Mouse (Mus musculus): ENCODE measurements at regions not wholly inside any gene's neighbourhood (a gene's known extent, or its start where the extent isn't known, plus 50 kb on each side); places are given as distances from the start of the nearest gene placed in this dataset.

DNA sequence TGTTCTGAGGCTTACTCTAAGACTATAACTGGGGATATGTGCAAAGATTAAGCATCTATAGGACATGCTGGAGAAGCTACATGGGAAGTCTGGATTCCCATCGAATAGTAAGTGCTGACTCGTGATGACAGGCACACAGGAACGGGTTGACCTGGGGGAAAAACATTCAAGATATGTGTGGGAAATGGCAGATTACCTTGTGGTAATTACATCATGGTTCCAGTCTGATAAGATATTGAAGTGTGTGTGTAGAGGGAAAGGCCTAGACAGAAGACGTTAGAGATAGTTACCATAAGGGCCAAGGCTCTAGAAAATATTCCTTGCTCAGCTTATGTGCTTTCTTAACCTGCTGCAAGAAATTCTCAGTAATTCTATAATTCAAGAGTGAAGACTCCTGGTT, 57.5 kb upstream of the Acan start:
- TF ChIP-seq CTCF (conservative IDR thresholded peaks at IDR 0.05; ENCODE audit: insufficient read depth, insufficient read length, low read depth, low read length) (no peak), POLR2A (IDR thresholded peaks at IDR 0.05; ENCODE audit: low read depth, low read length) (no peak)

All from kidney, adult 2 months (tissue).